Mouse (Mus musculus) urinary bladder, adult 18-20 months (tissue): ENCODE results near the gene Gpr101.

Experiments used
- DNase-seq, 2 experiments: peaks; one replicate each; pipeline ENCODE4 v3.0.0; 2022; ENCODE audit warnings: low spot score in 2 of 2, mixed read lengths in 2 of 2

The Gpr101 gene

DNA sequence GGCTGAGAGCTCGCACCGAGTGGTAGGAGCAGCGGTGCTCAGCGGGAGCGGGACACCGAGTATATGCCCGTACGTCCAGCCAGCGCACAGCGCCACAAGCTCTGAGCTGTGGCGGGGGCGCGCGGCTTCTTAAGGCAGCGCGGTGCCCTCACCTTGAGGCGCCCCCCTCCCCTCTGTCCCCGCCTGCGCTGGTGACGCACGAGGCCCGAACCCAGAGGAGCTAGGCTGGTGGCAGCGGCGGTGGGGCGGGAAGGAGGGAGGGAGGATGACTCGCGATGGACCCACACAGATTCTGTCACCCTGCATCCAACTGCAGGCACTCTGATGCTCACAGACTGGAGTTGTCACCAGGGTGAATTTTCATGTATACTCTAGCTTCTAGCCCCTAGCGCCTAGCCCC is at the start of gene Gpr101:
Gpr101 (minus strand) TSS at position 124 of the 400 bp plus-strand sequence.
- DNase-seq, result no peak

- no peak for DNase-seq
Measured at GRCm38 (mm10) chrX:57521117-57522095, 17.8 kb upstream of the Gpr101 start.

DNA sequence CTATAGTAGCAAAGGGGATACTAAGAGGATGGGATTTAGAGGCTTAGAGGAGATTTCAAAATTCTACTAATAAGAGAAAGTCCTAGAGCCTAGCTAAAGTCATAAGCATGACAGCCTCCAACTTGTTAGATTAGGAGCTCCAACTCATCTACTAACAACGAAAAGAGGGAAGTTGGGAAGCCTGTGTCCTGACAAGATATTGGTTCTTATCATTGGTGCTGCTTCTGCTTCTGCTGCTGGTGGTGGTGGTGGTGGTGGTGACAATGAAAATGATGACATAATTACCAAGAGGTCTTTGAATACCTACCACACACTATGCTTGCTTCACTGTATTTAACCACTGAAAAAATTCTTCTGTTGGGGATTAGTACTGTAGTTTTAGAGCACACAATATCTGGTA is 2.7 kb upstream of the Gpr101 start:
- no peak for DNase-seq
